Mouse (Mus musculus) midbrain, embryonic 12.5 days (tissue): ENCODE measurements around the gene Ahnak2. TPM values are rescaled to one million over a fixed set of nuclear protein-coding genes. Genes with fewer than 3 reads are reported as not detected.

Experiments
- ATAC-seq: fragments of 200-750 bp; cut with Nextera tagmentation; 2 replicates; pipeline ENCODE4 v1.8.0; 2017; ENCODE audit warnings: low read depth, moderate TSS enrichment, moderate library complexity; ENCODE audit not compliant: low FRiP score
- H3K27ac ChIP-seq: fragments of 300-500 bp; sonication (generic); replicated peaks from 2 replicates; pipeline ENCODE4 v1.5.1; 2016; ENCODE audit warnings: mild to moderate bottlenecking
- H3K27me3 ChIP-seq: fragments of 300-500 bp; sonication (generic); 2 replicates; pipeline ENCODE4 v1.6.1; 2016; ENCODE audit warnings: mild to moderate bottlenecking
- H3K36me3 ChIP-seq: fragments of 300-500 bp; sonication (generic); 2 replicates; pipeline ENCODE4 v1.6.1; 2016
- H3K4me1 ChIP-seq: fragments of 300-500 bp; sonication (generic); 2 replicates; pipeline ENCODE4 v1.6.1; 2016
- H3K4me2 ChIP-seq: fragments of 300-500 bp; sonication (generic); replicated peaks from 2 replicates; pipeline ENCODE4 v1.6.1; 2016; ENCODE audit warnings: mild to moderate bottlenecking, moderate library complexity
- H3K4me3 ChIP-seq: fragments of 300-500 bp; sonication (generic); 2 replicates; pipeline ENCODE4 v1.5.1; 2016; ENCODE audit warnings: mild to moderate bottlenecking
- H3K9ac ChIP-seq: fragments of 300-500 bp; sonication (generic); replicated peaks from 2 replicates; pipeline ENCODE4 v1.6.1; 2016; ENCODE audit warnings: mild to moderate bottlenecking, moderate library complexity
- H3K9me3 ChIP-seq: fragments of 300-500 bp; sonication (generic); 2 replicates; pipeline ENCODE4 v1.6.1; 2016; ENCODE audit warnings: mild to moderate bottlenecking
- WGBS: fragments of 180-500 bp; shearing (Covaris S2); methylation state at CpG from one replicate; pipeline ENCODE4 v1.1.7; 2016; 5-methylcytosine and 5-hydroxymethylcytosine counted together
- polyA plus RNA-seq: library from polyadenylated mRNA; unstranded; fragments of >200 nt; fragmentation: Nextera tagmentation; extraction: Ambion mirVana; gene quantifications from 2 replicates; pipeline ENCODE4 v1.2.1, GENCODE M21; 2016

Gene Ahnak2
- polyA plus RNA-seq, 1 experiment from 2014 or later = 0.37 TPM

- H3K27ac ChIP-seq = no peak overlapping the region
- 29% methylated on average over 3 of the region's 3 CpGs for WGBS
- ATAC-seq = no peak
- H3K4me3 ChIP-seq = peak overlapping the region; percentile 62
- peaks cover 78% of the 10 kb centered on the region for H3K27me3 ChIP-seq
- peak overlapping the region; percentile 71; the same call in 1 of the 2 replicates for H3K9ac ChIP-seq
- no peaks in the 10 kb centered on the region for H3K36me3 ChIP-seq
- H3K9me3 ChIP-seq = no peaks in the 10 kb centered on the region
- H3K4me2 ChIP-seq = peak overlapping the region; percentile 100
- peaks cover 20% of the 10 kb centered on the region for H3K4me1 ChIP-seq
These were observed 460 bp upstream of the Ahnak2 start for GRCm38 (mm10) chr12:112802917-112803316.

- H3K4me1 ChIP-seq = peaks cover 21% of the 10 kb centered on the region
- peak; percentile 39; the same call in 1 of the 2 replicates for ATAC-seq
- H3K9ac ChIP-seq = no peak overlapping the region
- H3K36me3 ChIP-seq = no peaks in the 10 kb centered on the region
- H3K4me2 ChIP-seq = no peak overlapping the region
- 12% methylated on average over 4 of the region's 4 CpGs for WGBS
- H3K4me3 ChIP-seq = no peak overlapping the region
- peaks cover 74% of the 10 kb centered on the region for H3K27me3 ChIP-seq
- no peaks in the 10 kb centered on the region for H3K9me3 ChIP-seq
- H3K27ac ChIP-seq = no peak overlapping the region
These were observed 2.0 kb downstream of the Ahnak2 start for GRCm38 (mm10) chr12:112800476-112800875.

- no peak overlapping the region for H3K9ac ChIP-seq
- H3K27ac ChIP-seq = no peak overlapping the region
- ATAC-seq = no peak
- H3K9me3 ChIP-seq = no peaks in the 10 kb centered on the region
- H3K4me1 ChIP-seq = peaks cover 21% of the 10 kb centered on the region
- no peak overlapping the region for H3K4me2 ChIP-seq
- 86% methylated on average over 10 of the region's 10 CpGs for WGBS
- H3K36me3 ChIP-seq = no peaks in the 10 kb centered on the region
- no peak overlapping the region for H3K4me3 ChIP-seq
- H3K27me3 ChIP-seq = peaks cover 73% of the 10 kb centered on the region
These were observed 3.1 kb downstream of the Ahnak2 start for GRCm38 (mm10) chr12:112799237-112799970.

- Histone ChIP-seq H3K4me2 (no peak overlapping the region), H3K9me3 (no peaks in the 10 kb centered on the region), H3K4me3 (no peak overlapping the region), H3K27me3 (peaks cover 68% of the 10 kb centered on the region), H3K4me1 (peaks cover 21% of the 10 kb centered on the region), H3K27ac (no peak overlapping the region), H3K9ac (no peak overlapping the region), H3K36me3 (no peaks in the 10 kb centered on the region)
- no peak for ATAC-seq
- 75% methylated on average over 5 of the region's 5 CpGs for WGBS
These were observed 3.7 kb downstream of the Ahnak2 start for GRCm38 (mm10) chr12:112798716-112799115.

GRCm38 (mm10) chr12:112798332-112798681 lies 4.2 kb downstream of the Ahnak2 start:
- Histone ChIP-seq H3K4me2 (no peak overlapping the region), H3K27me3 (peaks cover 64% of the 10 kb centered on the region), H3K4me3 (no peak overlapping the region), H3K9ac (no peak overlapping the region), H3K36me3 (no peaks in the 10 kb centered on the region), H3K4me1 (peaks cover 21% of the 10 kb centered on the region), H3K9me3 (no peaks in the 10 kb centered on the region), H3K27ac (no peak overlapping the region)
- ATAC-seq = no peak
- 52% methylated on average over 5 of the region's 5 CpGs for WGBS

- Histone ChIP-seq H3K9me3 (no peaks in the 10 kb centered on the region), H3K36me3 (no peaks in the 10 kb centered on the region), H3K4me3 (no peak overlapping the region), H3K4me2 (no peak overlapping the region), H3K9ac (no peak overlapping the region), H3K27me3 (peaks cover 58% of the 10 kb centered on the region), H3K4me1 (peaks cover 21% of the 10 kb centered on the region), H3K27ac (no peak overlapping the region)
- ATAC-seq = no peak
- 71% methylated on average over 14 of the region's 15 CpGs for WGBS
These were observed 4.7 kb downstream of the Ahnak2 start for GRCm38 (mm10) chr12:112797672-112798331.

GRCm38 (mm10) chr12:112796551-112797510 lies 5.6 kb downstream of the Ahnak2 start:
- H3K27me3 ChIP-seq = peaks cover 50% of the 10 kb centered on the region
- H3K27ac ChIP-seq = no peak overlapping the region
- no peak overlapping the region for H3K9ac ChIP-seq
- no peaks in the 10 kb centered on the region for H3K36me3 ChIP-seq
- no peak overlapping the region for H3K4me2 ChIP-seq
- 59% methylated on average over 17 of the region's 17 CpGs for WGBS
- no peak overlapping the region for H3K4me3 ChIP-seq
- ATAC-seq = no peak
- H3K9me3 ChIP-seq = no peaks in the 10 kb centered on the region
- peaks cover 13% of the 10 kb centered on the region for H3K4me1 ChIP-seq

- no peak overlapping the region for H3K4me3 ChIP-seq
- peaks cover 7% of the 10 kb centered on the region; the same call in 1 of the 2 replicates for H3K4me1 ChIP-seq
- peaks cover 38% of the 10 kb centered on the region for H3K27me3 ChIP-seq
- no peaks in the 10 kb centered on the region for H3K9me3 ChIP-seq
- 77% methylated on average over 18 of the region's 18 CpGs for WGBS
- no peak for ATAC-seq
- H3K27ac ChIP-seq = no peak overlapping the region
- H3K36me3 ChIP-seq = no peaks in the 10 kb centered on the region
- H3K9ac ChIP-seq = no peak overlapping the region
- no peak overlapping the region for H3K4me2 ChIP-seq
These were observed 6.9 kb downstream of the Ahnak2 start for GRCm38 (mm10) chr12:112795466-112796104.

GRCm38 (mm10) chr12:112794998-112795397 lies 7.5 kb downstream of the Ahnak2 start:
- ATAC-seq = no peak
- Histone ChIP-seq H3K9me3 (no peaks in the 10 kb centered on the region), H3K4me1 (peaks cover 7% of the 10 kb centered on the region; the same call in 1 of the 2 replicates), H3K27me3 (peaks cover 33% of the 10 kb centered on the region), H3K4me3 (no peak overlapping the region), H3K27ac (no peak overlapping the region), H3K36me3 (no peaks in the 10 kb centered on the region), H3K9ac (no peak overlapping the region), H3K4me2 (no peak overlapping the region)
- WGBS = 89% methylated on average over 5 of the region's 5 CpGs

- no peaks in the 10 kb centered on the region for H3K9me3 ChIP-seq
- 25% methylated on average over 7 of the region's 7 CpGs for WGBS
- H3K4me2 ChIP-seq = no peak overlapping the region
- H3K4me1 ChIP-seq = peaks cover 7% of the 10 kb centered on the region; the same call in 1 of the 2 replicates
- no peak for ATAC-seq
- no peak overlapping the region for H3K27ac ChIP-seq
- no peaks in the 10 kb centered on the region for H3K36me3 ChIP-seq
- H3K9ac ChIP-seq = no peak overlapping the region
- H3K4me3 ChIP-seq = no peak overlapping the region
- peaks cover 27% of the 10 kb centered on the region for H3K27me3 ChIP-seq
These were observed 8.1 kb downstream of the Ahnak2 start for GRCm38 (mm10) chr12:112794356-112794816.

- Histone ChIP-seq H3K4me1 (peaks cover 7% of the 10 kb centered on the region; the same call in 1 of the 2 replicates), H3K4me2 (no peak overlapping the region), H3K27ac (no peak overlapping the region), H3K4me3 (no peak overlapping the region), H3K36me3 (no peaks in the 10 kb centered on the region), H3K9ac (no peak overlapping the region), H3K9me3 (no peaks in the 10 kb centered on the region), H3K27me3 (peaks cover 23% of the 10 kb centered on the region)
- 77% methylated on average over 13 of the region's 13 CpGs for WGBS
- ATAC-seq = no peak
These were observed 8.7 kb downstream of the Ahnak2 start for GRCm38 (mm10) chr12:112793601-112794355.
